Mouse (Mus musculus) G1E (cell line): ENCODE results near the gene Mtus2.

Experiments
- CTCF ChIP-seq: IDR thresholded peaks from 2 replicates; pipeline ENCODE4 v1.5.1; 2012; ENCODE audit warnings: low read depth, low read length, inconsistent platforms, mixed read lengths
- GATA1 ChIP-seq: IDR thresholded peaks from 2 replicates; pipeline ENCODE4 v1.6.1; 2012; ENCODE audit warnings: borderline replicate concordance, low read length, inconsistent platforms, mixed read lengths
- GATA2 ChIP-seq: IDR thresholded peaks from 2 replicates; pipeline ENCODE4 v1.6.1; 2012; ENCODE audit warnings: low read depth, low read length, inconsistent platforms, borderline replicate concordance
- TAL1 ChIP-seq: conservative IDR thresholded peaks from 2 replicates; pipeline ENCODE4 v1.6.1; 2012; ENCODE audit warnings: low read depth, low read length, inconsistent platforms, mixed read lengths

GRCm38 (mm10) chr5:148267446-148267845 lies 310.3 kb downstream of the Mtus2 start:
- TF ChIP-seq GATA1 (no peak), CTCF (no peak), GATA2 (no peak), TAL1 (no peak)
